Mouse (Mus musculus) gastrocnemius, adult 8-10 months (tissue): Measurements from ENCODE around the gene Hist1h2bb. TPM values are rescaled to one million over a fixed set of nuclear protein-coding genes. Genes with fewer than 3 reads are reported as not detected.
"Not testable (repeated sequence)": the region's sequence is repeated elsewhere in the genome, so short reads cannot be mapped to it uniquely, and the experiment has no call there.

ENCODE experiments used
- DNase-seq, 2 experiments: peaks; one replicate each; pipeline ENCODE4 v3.0.0; 2022; ENCODE audit warnings: low spot score in 2 of 2
- microRNA-seq: library from miRNA; unstranded; fragments of <30 nt; microRNA quantifications from one replicate; pipeline ENCODE4 v1.2.0, GENCODE M21; 2022
- total RNA-seq, 4 experiments: library from RNA; stranded (reverse); gene quantifications; 2 replicates each; pipeline ENCODE4 v1.2.4; 2022

The Hist1h2bb gene
- total RNA-seq, 4 experiments from 2014 or later = 1.1 to 1.6 (median 1.4) TPM

- DNase-seq = peak; percentile 40 to 51
Measured at GRCm38 (mm10) chr13:23763586-23764323, 17.2 kb downstream of the Hist1h2bb start, which contains the start of gene Hist1h1a. Gene Hist1h1a (plus strand): TSS chr13:23763666.

DNA sequence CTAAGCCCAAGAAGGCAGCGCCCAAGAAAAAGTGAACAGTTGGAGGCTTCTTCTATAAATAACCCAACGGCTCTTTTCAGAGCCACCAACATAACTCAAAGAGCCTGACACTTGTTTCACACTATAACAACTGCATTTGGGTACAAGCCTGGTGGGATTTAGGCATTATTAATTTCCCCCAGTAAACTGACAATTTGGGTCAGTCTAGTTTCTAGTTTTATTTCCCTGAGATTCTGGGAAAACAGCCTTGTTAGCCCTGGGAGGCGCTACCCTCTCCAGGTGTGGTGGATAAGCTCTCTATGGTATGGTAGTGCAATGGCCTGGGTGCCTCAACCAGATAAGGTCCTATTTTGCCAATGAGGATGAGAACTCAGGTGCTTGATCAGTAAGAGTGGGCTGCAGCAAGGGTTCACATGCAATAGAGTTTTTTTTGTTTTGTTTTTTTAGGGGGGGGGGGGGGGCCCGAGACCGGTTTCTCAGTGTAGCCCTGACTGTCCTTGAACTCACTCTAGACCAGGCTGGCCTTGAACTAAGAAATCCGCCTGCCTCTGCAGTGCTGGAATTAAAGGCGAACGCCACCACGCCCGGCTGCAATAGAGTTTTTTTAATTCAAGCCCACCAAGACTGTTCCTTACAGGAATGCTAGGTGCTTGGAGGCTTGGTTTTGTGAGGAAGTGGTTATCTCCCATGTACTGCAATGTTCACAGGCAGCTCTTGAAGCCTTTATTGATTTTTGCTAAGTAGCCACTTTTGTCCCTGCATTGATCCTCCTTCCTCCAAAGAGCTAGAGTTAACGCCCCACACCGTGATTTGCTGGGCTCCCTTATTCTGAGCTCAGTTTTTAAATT is 18.0 kb downstream of the Hist1h2bb start:
- no peak for DNase-seq

GRCm38 (mm10) chr13:23765172-23765513 is 18.6 kb downstream of the Hist1h2bb start:
- no peak for DNase-seq

- DNase-seq = no peak
Measured at GRCm38 (mm10) chr13:23766772-23767171, 20.2 kb downstream of the Hist1h2bb start.

- DNase-seq = no peak
Measured at GRCm38 (mm10) chr13:23768834-23769397, 22.4 kb downstream of the Hist1h2bb start.

DNA sequence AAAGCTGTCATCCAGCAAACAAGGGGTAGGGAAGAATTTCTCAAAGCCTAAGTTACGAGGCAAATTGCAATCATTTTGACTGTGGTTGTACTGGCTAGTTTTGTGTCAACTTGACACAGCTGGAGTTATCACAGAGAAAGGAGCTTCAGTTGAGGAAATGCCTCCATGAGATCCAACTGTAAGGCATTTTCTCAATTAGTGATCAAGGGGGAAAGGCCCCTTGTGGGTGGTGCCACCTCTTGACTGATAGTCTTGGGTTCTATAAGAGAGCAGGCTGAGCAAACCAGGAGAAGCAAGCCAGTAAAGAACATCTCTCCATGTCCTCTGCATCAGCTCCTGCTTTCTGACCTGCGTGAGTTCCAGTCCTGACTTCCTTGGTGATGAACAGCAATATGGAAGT is 23.1 kb downstream of the Hist1h2bb start, which contains the start of gene Trim38:
Gene Trim38, plus strand, starts transcription at position 301 of the 400 bp plus-strand sequence.
- DNase-seq = not testable (repeated sequence)

- DNase-seq = no peak
Measured at GRCm38 (mm10) chr13:23772561-23773313, 26.2 kb downstream of the Hist1h2bb start.

DNA sequence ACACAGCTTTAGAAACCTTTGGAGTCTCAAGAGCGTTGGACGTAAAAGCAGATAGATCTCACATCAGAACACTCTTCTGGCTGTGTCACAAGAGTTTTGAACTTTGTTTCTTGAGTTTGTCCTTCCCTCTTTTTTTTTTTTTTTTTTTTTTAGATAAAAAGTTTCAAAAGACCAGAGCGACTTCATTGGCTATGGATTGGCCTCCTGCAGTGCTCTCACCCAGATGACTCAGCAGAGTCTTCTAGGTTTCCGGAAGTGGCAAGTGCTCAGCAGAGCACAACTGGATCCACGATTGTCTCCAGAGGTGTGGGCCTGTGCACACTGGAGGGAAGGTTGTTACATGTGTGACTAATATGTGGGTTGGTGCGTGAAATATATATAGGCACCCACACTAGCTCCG is 31.8 kb downstream of the Hist1h2bb start:
- no peak for DNase-seq

DNA sequence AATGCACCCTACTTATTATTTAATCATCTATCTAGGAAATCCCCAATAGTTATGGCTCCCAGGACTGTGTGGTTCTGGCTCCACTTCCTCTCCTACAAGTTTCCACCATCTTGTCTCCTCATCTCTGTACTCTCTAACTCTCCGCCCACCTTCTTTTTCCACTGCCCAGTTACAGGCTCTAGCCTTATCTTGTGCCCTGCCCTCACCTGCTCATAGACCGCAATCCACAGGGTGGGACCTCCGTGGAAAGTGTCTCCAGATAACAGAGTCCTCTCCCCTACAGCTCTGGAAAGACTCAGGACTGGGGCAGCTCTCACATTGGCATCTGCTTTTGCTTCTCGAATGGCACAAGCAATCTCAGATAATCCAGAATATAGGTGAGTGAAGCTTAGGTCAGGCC is 32.5 kb downstream of the Hist1h2bb start:
- DNase-seq = no peak

DNA sequence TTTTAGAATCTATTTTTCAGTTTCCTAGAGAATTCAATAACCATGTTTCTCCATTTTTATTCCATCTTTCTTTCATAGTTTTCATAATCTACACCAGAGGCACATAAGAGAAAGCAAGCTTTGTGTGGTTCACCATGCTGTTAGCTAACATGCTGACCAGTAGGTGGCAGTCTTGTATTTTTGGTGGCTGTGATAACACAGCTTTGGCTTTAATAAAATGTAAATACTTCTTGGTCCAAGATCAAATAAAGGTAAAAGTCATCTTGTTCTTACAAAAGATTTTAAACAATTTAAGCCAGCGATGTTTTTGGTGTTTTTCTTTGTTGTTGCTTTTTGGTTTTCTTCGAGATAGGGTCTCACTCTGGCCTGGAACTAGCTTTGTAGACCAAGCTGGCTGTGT is 46.0 kb downstream of the Hist1h2bb start:
- no peak for DNase-seq

Small RNAs within 50 kb of the gene (microRNA-seq; reads per million reads assigned to microRNA genes)
- not detected for gene Gm44314
- not detected for gene Gm44484

Other genes starting within 250 kb of the Hist1h2bb start
- gene Hist1h4h, start 215.7 kb upstream of the Hist1h2bb start, total RNA-seq = 100 to 1,000 TPM; 131 to 174 (median 160) TPM
- 1 to 10 TPM in 1 of 4 experiments, not detected in 3; 1.5 TPM for gene Hist1h2af, start 212.8 kb upstream of the Hist1h2bb start, total RNA-seq
- gene Hist1h3g, start 211.3 kb upstream of the Hist1h2bb start, total RNA-seq = 1 to 10 TPM in 1 of 4 experiments, under 1 TPM in 1, not detected in 2; 0.75 to 2.2 TPM
- gene Hist1h2bh, start 203.3 kb upstream of the Hist1h2bb start, total RNA-seq = 1 to 10 TPM in 2 of 4 experiments, under 1 TPM in 2; 0.82 to 1.6 (median 1.2) TPM
- 1 to 10 TPM; 3.1 to 5.0 (median 4.4) TPM for gene Hist1h3f, start 202.7 kb upstream of the Hist1h2bb start, total RNA-seq
- gene Hist1h4f, start 195.1 kb upstream of the Hist1h2bb start, total RNA-seq = 10 to 100 TPM; 14.0 to 20.7 (median 16.1) TPM
- gene Hist1h1d, start 193.5 kb upstream of the Hist1h2bb start, total RNA-seq = 1 to 10 TPM in 3 of 4 experiments, under 1 TPM in 1; 0.87 to 1.3 (median 1.3) TPM
- gene Hist1h3e, start 184.4 kb upstream of the Hist1h2bb start, total RNA-seq = 10 to 100 TPM; 14.8 to 21.5 (median 18.9) TPM
- 1 to 10 TPM in 2 of 4 experiments, under 1 TPM in 2; 0.54 to 1.1 (median 0.88) TPM for gene Hist1h2ae, start 175.5 kb upstream of the Hist1h2bb start, total RNA-seq
- gene Hist1h2bg, start 175.3 kb upstream of the Hist1h2bb start, total RNA-seq = 1 to 10 TPM; 5.2 to 8.5 (median 7.2) TPM
- gene Hist1h2bf, start 172.5 kb upstream of the Hist1h2bb start, total RNA-seq = 1 to 10 TPM; 2.0 to 6.7 (median 5.1) TPM
- 1 to 10 TPM in 1 of 4 experiments, not detected in 3; 2.2 TPM for gene Hist1h2ad, start 172.4 kb upstream of the Hist1h2bb start, total RNA-seq
- 1 to 10 TPM; 2.5 to 4.0 (median 3.2) TPM for gene Hist1h3d, start 171.0 kb upstream of the Hist1h2bb start, total RNA-seq
- 10 to 100 TPM; 37.8 to 57.9 (median 48.1) TPM for gene Hist1h4d, start 165.1 kb upstream of the Hist1h2bb start, total RNA-seq
- 10 to 100 TPM; 12.0 to 16.1 (median 12.9) TPM for gene Hist1h2be, start 125.6 kb upstream of the Hist1h2bb start, total RNA-seq
- 10 to 100 TPM; 32.8 to 56.3 (median 49.3) TPM for gene Hist1h1e, start 124.2 kb upstream of the Hist1h2bb start, total RNA-seq
- gene Hist1h2ac, start 62.8 kb upstream of the Hist1h2bb start, total RNA-seq = 1 to 10 TPM in 1 of 4 experiments, under 1 TPM in 3; 0.65 to 1.1 (median 0.86) TPM
- gene Hist1h2bc, start 62.5 kb upstream of the Hist1h2bb start, total RNA-seq = 10 to 100 TPM; 59.5 to 67.1 (median 62.0) TPM
- not detected for gene Hist1h1t, start 50.9 kb upstream of the Hist1h2bb start, total RNA-seq
- 10 to 100 TPM; 66.4 to 87.5 (median 79.3) TPM for gene Hist1h4c, start 48.3 kb upstream of the Hist1h2bb start, total RNA-seq
- gene Hfe, start 35.9 kb upstream of the Hist1h2bb start, total RNA-seq = 10 to 100 TPM; 23.6 to 29.2 (median 27.1) TPM
- gene Hist1h1c, start 7.9 kb upstream of the Hist1h2bb start, total RNA-seq = 100 to 1,000 TPM; 196 to 246 (median 227) TPM
- gene Hist1h3c, start 1.1 kb upstream of the Hist1h2bb start, total RNA-seq = not detected
- gene Hist1h2ab, start 4.4 kb downstream of the Hist1h2bb start, total RNA-seq = 1 to 10 TPM in 2 of 4 experiments, under 1 TPM in 1, not detected in 1; 0.97 to 4.9 (median 3.5) TPM
- 1 to 10 TPM in 2 of 4 experiments, not detected in 2; 2.7 to 2.8 TPM for gene Hist1h3b, start 5.5 kb downstream of the Hist1h2bb start, total RNA-seq
- gene Hist1h4b, start 10.3 kb downstream of the Hist1h2bb start, total RNA-seq = 1 to 10 TPM in 2 of 4 experiments, under 1 TPM in 1, not detected in 1; 0.82 to 2.9 (median 1.8) TPM
- 1 to 10 TPM in 3 of 4 experiments, under 1 TPM in 1; 0.82 to 3.3 (median 1.8) TPM for gene Hist1h4a, start 14.5 kb downstream of the Hist1h2bb start, total RNA-seq
- gene Hist1h3a, start 15.7 kb downstream of the Hist1h2bb start, total RNA-seq = 1 to 10 TPM; 3.7 to 6.9 (median 4.3) TPM
- gene Hist1h1a, start 16.9 kb downstream of the Hist1h2bb start, total RNA-seq = 1 to 10 TPM in 1 of 4 experiments, under 1 TPM in 3; 0.46 to 1.1 (median 0.78) TPM
- gene Trim38, start 23.2 kb downstream of the Hist1h2bb start, total RNA-seq = not detected
- gene Slc17a2, start 60.3 kb downstream of the Hist1h2bb start, total RNA-seq = not detected
- gene Slc17a3, start 92.7 kb downstream of the Hist1h2bb start, total RNA-seq = not detected
- gene Slc17a1, start 121.0 kb downstream of the Hist1h2bb start, total RNA-seq = not detected
- not detected for gene Slc17a4, start 168.3 kb downstream of the Hist1h2bb start, total RNA-seq
- not detected for gene Hist1h2ba, start 187.4 kb downstream of the Hist1h2bb start, total RNA-seq
- gene Hist1h2aa, start 187.7 kb downstream of the Hist1h2bb start, total RNA-seq = not detected
- not detected for gene Scgn, start 244.5 kb downstream of the Hist1h2bb start, total RNA-seq